Mouse (Mus musculus) cerebellum, adult 11 months (tissue): ENCODE results near the gene Ric8a.

Source experiments
- DNase-seq: peaks from one replicate; pipeline ENCODE4 v3.0.0; 2022

The Ric8a gene

GRCm38 (mm10) chr7:140856785-140857549 is at the start of gene Ric8a:
TSS of gene Ric8a (plus strand) at chr7:140856957.
- peak; percentile 81 for DNase-seq

- DNase-seq = no peak
These were observed 46.3 kb upstream of the Ric8a start for GRCm38 (mm10) chr7:140810496-140810895.

- DNase-seq = no peak
These were observed 45.0 kb upstream of the Ric8a start for GRCm38 (mm10) chr7:140811714-140812113.

GRCm38 (mm10) chr7:140812850-140813249 is 43.9 kb upstream of the Ric8a start:
- no peak for DNase-seq

- DNase-seq = no peak
These were observed 36.6 kb upstream of the Ric8a start for GRCm38 (mm10) chr7:140820173-140820572.

GRCm38 (mm10) chr7:140821305-140821652 is 35.5 kb upstream of the Ric8a start:
- DNase-seq = peak; percentile 27

- peak; percentile 82 for DNase-seq
These were observed 35.0 kb upstream of the Ric8a start, which contains the start of gene Zfp941 for GRCm38 (mm10) chr7:140821653-140822329. TSS of gene Zfp941 (minus strand) at chr7:140822178.

GRCm38 (mm10) chr7:140822731-140823130 is 34.0 kb upstream of the Ric8a start:
- no peak for DNase-seq

GRCm38 (mm10) chr7:140828171-140828881 is 28.4 kb upstream of the Ric8a start:
- peak; percentile 59 for DNase-seq

- DNase-seq = no peak
These were observed 25.3 kb upstream of the Ric8a start for GRCm38 (mm10) chr7:140831447-140831846.

GRCm38 (mm10) chr7:140833341-140833740 is 23.4 kb upstream of the Ric8a start:
- no peak for DNase-seq

GRCm38 (mm10) chr7:140834968-140835757 is 21.6 kb upstream of the Ric8a start, which contains the start of gene Urah:
TSS of gene Urah (plus strand) at chr7:140835018.
- DNase-seq = no peak

- no peak for DNase-seq
These were observed 21.0 kb upstream of the Ric8a start for GRCm38 (mm10) chr7:140835758-140836087.

- no peak for DNase-seq
These were observed 20.3 kb upstream of the Ric8a start for GRCm38 (mm10) chr7:140836243-140837115.

GRCm38 (mm10) chr7:140839556-140839955 is 17.2 kb upstream of the Ric8a start:
- DNase-seq = no peak

GRCm38 (mm10) chr7:140840750-140841735 is 15.7 kb upstream of the Ric8a start:
- no peak for DNase-seq

- no peak for DNase-seq
These were observed 13.0 kb upstream of the Ric8a start for GRCm38 (mm10) chr7:140843806-140844205.

GRCm38 (mm10) chr7:140844905-140845665 is 11.7 kb upstream of the Ric8a start, which contains the start of gene Scgb1c1:
TSS of gene Scgb1c1 (plus strand) at chr7:140845547.
- DNase-seq = peak; percentile 83

- DNase-seq = no peak
These were observed 11.1 kb upstream of the Ric8a start for GRCm38 (mm10) chr7:140845683-140846082.

- DNase-seq = no peak
These were observed 10.1 kb upstream of the Ric8a start for GRCm38 (mm10) chr7:140846676-140847075.
